Mouse (Mus musculus) MEL (cell line): Measurements from ENCODE around the gene Gm20441. TPM values are rescaled to one million over a fixed set of nuclear protein-coding genes. Genes with fewer than 3 reads are reported as not detected.

Experiments
- DNase-seq: peaks from one replicate; pipeline ENCODE4 v3.0.0; 2011; ENCODE audit warnings: low read depth, low spot score
- H3K27ac ChIP-seq: 2 replicates; pipeline ENCODE4 v1.5.1; 2012; ENCODE audit warnings: low read depth, mild to moderate bottlenecking, control low read depth, low read length, moderate library complexity; ENCODE audit not compliant: control insufficient read depth
- H3K27me3 ChIP-seq, 2 experiments: fragments of 150-350 bp in 1 of 2; sonication (generic) in 1 of 2; 2 replicates each; pipeline ENCODE4 v1.6.1; 2012; ENCODE audit warnings: low read length in 2 of 2, mild to moderate bottlenecking in 2 of 2, improper control_type of control experiment in 1 of 2, moderate library complexity in 1 of 2; ENCODE audit not compliant: insufficient read depth in 2 of 2, control insufficient read depth in 1 of 2
- H3K36me3 ChIP-seq, 2 experiments: 2 replicates each; pipeline ENCODE4 v1.6.1; 2012 to 2014; ENCODE audit warnings: low read length in 2 of 2, improper control_type of control experiment in 1 of 2, inconsistent platforms in 1 of 2, mild to moderate bottlenecking in 1 of 2; ENCODE audit not compliant: insufficient read depth in 2 of 2, control insufficient read depth in 1 of 2
- H3K4me1 ChIP-seq, 2 experiments: fragments of 150-350 bp in 1 of 2; sonication (generic) in 1 of 2; 2 replicates each; pipeline ENCODE4 v1.6.1; 2012; ENCODE audit warnings: low read length in 2 of 2, improper control_type of control experiment in 1 of 2, mild to moderate bottlenecking in 1 of 2; ENCODE audit not compliant: insufficient read depth in 2 of 2, control insufficient read depth in 1 of 2
- H3K4me3 ChIP-seq, 2 experiments: fragments of 150-350 bp in 1 of 2; sonication (generic) in 1 of 2; 2 replicates each; pipeline ENCODE4 v1.5.1; 2012; ENCODE audit warnings: low read depth in 2 of 2, low read length in 2 of 2, mild to moderate bottlenecking in 2 of 2, moderate library complexity in 2 of 2, control low read depth in 1 of 2, improper control_type of control experiment in 1 of 2; ENCODE audit not compliant: control insufficient read depth in 1 of 2, insufficient read depth in 1 of 2
- H3K79me2 ChIP-seq: 2 replicates; pipeline ENCODE4 v1.6.1; 2012; ENCODE audit warnings: mild to moderate bottlenecking, low read length, moderate library complexity; ENCODE audit not compliant: control insufficient read depth, poor library complexity, insufficient read depth
- H3K9ac ChIP-seq: 2 replicates; pipeline ENCODE4 v1.6.1; 2012; ENCODE audit warnings: low read depth, mild to moderate bottlenecking, control low read depth, low read length, moderate library complexity; ENCODE audit not compliant: control insufficient read depth, poor library complexity, severe bottlenecking
- H3K9me3 ChIP-seq: fragments of 150-350 bp; sonication (generic); replicated peaks from 2 replicates; pipeline ENCODE4 v1.6.1; 2012; ENCODE audit warnings: mild to moderate bottlenecking, low read length, improper control_type of control experiment, moderate library complexity; ENCODE audit not compliant: insufficient read depth
- CHD1 ChIP-seq: IDR thresholded peaks from 2 replicates; pipeline ENCODE4 v1.6.1; 2012; ENCODE audit warnings: low read depth, mild to moderate bottlenecking, inconsistent platforms, low read length, improper control_type of control experiment
- CHD2 ChIP-seq: IDR thresholded peaks from 2 replicates; pipeline ENCODE4 v1.6.1; 2011; ENCODE audit warnings: low read length, improper control_type of control experiment
- EP300 ChIP-seq, 2 experiments: IDR thresholded peaks; 2 replicates each; pipeline ENCODE4 v1.6.1; 2011; ENCODE audit warnings: improper control_type of control experiment in 2 of 2, low read length in 2 of 2, low read depth in 1 of 2, mild to moderate bottlenecking in 1 of 2
- GATA1 ChIP-seq: IDR thresholded peaks from 2 replicates; pipeline ENCODE4 v1.6.1; 2011; ENCODE audit warnings: low read depth, low read length, improper control_type of control experiment
- HCFC1 ChIP-seq: IDR thresholded peaks from 2 replicates; pipeline ENCODE4 v1.6.1; 2012; ENCODE audit warnings: low read depth, mild to moderate bottlenecking, inconsistent platforms, low read length, improper control_type of control experiment, moderate library complexity
- MAFK ChIP-seq: IDR thresholded peaks from 2 replicates; pipeline ENCODE4 v1.6.1; 2011; ENCODE audit warnings: low read depth, mild to moderate bottlenecking, low read length, improper control_type of control experiment, borderline replicate concordance
- MAX ChIP-seq: IDR thresholded peaks from 2 replicates; pipeline ENCODE4 v1.6.1; 2011; ENCODE audit warnings: low read length, improper control_type of control experiment
- MEF2A ChIP-seq: IDR thresholded peaks from 2 replicates; pipeline ENCODE4 v1.6.1; 2014; ENCODE audit warnings: low read depth, mild to moderate bottlenecking, inconsistent platforms, low read length, improper control_type of control experiment; ENCODE audit not compliant: poor library complexity, insufficient replicate concordance, severe bottlenecking; ENCODE audit errors: extremely low read depth
- MXI1 ChIP-seq: IDR thresholded peaks from 2 replicates; pipeline ENCODE4 v1.6.1; 2011; ENCODE audit warnings: mild to moderate bottlenecking, low read depth, low read length, improper control_type of control experiment
- MYB ChIP-seq: IDR thresholded peaks from 2 replicates; pipeline ENCODE4 v1.6.1; 2011; ENCODE audit warnings: mild to moderate bottlenecking, low read depth, low read length, improper control_type of control experiment
- NELFE ChIP-seq: IDR thresholded peaks from 2 replicates; pipeline ENCODE4 v1.6.1; 2011; ENCODE audit warnings: low read depth, low read length, improper control_type of control experiment
- POLR2A ChIP-seq, 2 experiments: IDR thresholded peaks; 2 replicates each; pipeline ENCODE4 v1.6.1; 2011 to 2012; ENCODE audit warnings: low read length in 2 of 2, mild to moderate bottlenecking in 2 of 2, control low read depth in 1 of 2, improper control_type of control experiment in 1 of 2, low read depth in 1 of 2, moderate library complexity in 1 of 2; ENCODE audit not compliant: control insufficient read depth in 1 of 2, insufficient read depth in 1 of 2, poor library complexity in 1 of 2
- POLR2AphosphoS2 ChIP-seq: IDR thresholded peaks from 2 replicates; pipeline ENCODE4 v1.6.1; 2011; ENCODE audit warnings: low read length, improper control_type of control experiment
- POLR2AphosphoS5 ChIP-seq: IDR thresholded peaks from 2 replicates; pipeline ENCODE4 v1.6.1; 2012; ENCODE audit warnings: low read depth, borderline replicate concordance, mild to moderate bottlenecking, inconsistent platforms, low read length, moderate library complexity, mixed read lengths
- RAD21 ChIP-seq: IDR thresholded peaks from 2 replicates; pipeline ENCODE4 v1.6.1; 2011; ENCODE audit warnings: mild to moderate bottlenecking, low read depth, low read length, improper control_type of control experiment
- RCOR1 ChIP-seq: IDR thresholded peaks from 2 replicates; pipeline ENCODE4 v1.6.1; 2012; ENCODE audit warnings: low read depth, mild to moderate bottlenecking, inconsistent platforms, low read length, improper control_type of control experiment
- TCF12 ChIP-seq: IDR thresholded peaks from 2 replicates; pipeline ENCODE4 v1.6.1; 2014; ENCODE audit warnings: low read depth, mild to moderate bottlenecking, inconsistent platforms, low read length, improper control_type of control experiment, moderate library complexity
- UBTF ChIP-seq: IDR thresholded peaks from 2 replicates; pipeline ENCODE4 v1.6.1; 2012; ENCODE audit warnings: low read depth, mild to moderate bottlenecking, inconsistent platforms, low read length, improper control_type of control experiment, moderate library complexity, borderline replicate concordance; ENCODE audit not compliant: insufficient read depth
- USF2 ChIP-seq, 2 experiments: IDR thresholded peaks; 2 replicates each; pipeline ENCODE4 v1.6.1; 2011 to 2012; ENCODE audit warnings: improper control_type of control experiment in 2 of 2, low read length in 2 of 2, borderline replicate concordance in 1 of 2, inconsistent platforms in 1 of 2, low read depth in 1 of 2, mild to moderate bottlenecking in 1 of 2; ENCODE audit not compliant: insufficient read depth in 1 of 2
- ZC3H11A ChIP-seq: IDR thresholded peaks from 2 replicates; pipeline ENCODE4 v1.6.1; 2012; ENCODE audit warnings: low read depth, mild to moderate bottlenecking, inconsistent platforms, low read length, improper control_type of control experiment
- ZMIZ1 ChIP-seq: IDR thresholded peaks from 2 replicates; pipeline ENCODE4 v1.6.1; 2012; ENCODE audit warnings: low read depth, mild to moderate bottlenecking, inconsistent platforms, low read length, improper control_type of control experiment, moderate library complexity
- ZNF384 ChIP-seq: IDR thresholded peaks from 2 replicates; pipeline ENCODE4 v1.6.1; 2012; ENCODE audit warnings: low read depth, mild to moderate bottlenecking, inconsistent platforms, low read length, improper control_type of control experiment
- polyA plus RNA-seq, 2 experiments: library from polyadenylated mRNA; stranded (reverse) in 1 of 2; unstranded in 1 of 2; fragments of >175 nt in 1 of 2; fragments of >200 nt in 1 of 2; gene quantifications; 2 replicates each; pipeline versions ENCODE4 v1.2.1 to v1.2.4; 2012; ENCODE audit warnings: low replicate concordance in 2 of 2, low read depth in 1 of 2; ENCODE audit not compliant: insufficient read length in 2 of 2, insufficient read depth in 1 of 2, missing spikeins in 1 of 2
- total RNA-seq: library from RNA; depleted of rRNA; stranded (reverse); fragments of 300-350 nt; gene quantifications from 2 replicates; pipeline ENCODE4 v1.2.3, GENCODE M21; 2012

Gm20441 gene
- total and polyA plus RNA-seq, 3 experiments = not detected

GRCm38 (mm10) chr10:75829529-75830274 lies 48.9 kb upstream of the Gm20441 start (continued):
- TF ChIP-seq HCFC1 (no peak), RCOR1 (0 out of 2 replicates have a peak, but pooled peaks have one; percentile 37), POLR2A (IDR thresholded peaks at IDR 0.05; ENCODE audit: control insufficient read depth in 1 of 2, insufficient read depth in 1 of 2, low read depth in 1 of 2, low read length in 2 of 2, poor library complexity in 1 of 2) (peak in 1 of 2 experiments; percentile 89; a peak in 3 of 4 replicates), CHD1 (no peak), UBTF (no peak), EP300 (IDR thresholded peaks at IDR 0.05; ENCODE audit: low read depth in 1 of 2, low read length in 2 of 2) (peak; percentile 64 to 73), ZMIZ1 (peak; percentile 82), GATA1 (peak; percentile 64), MAX (no peak), MYB (no peak)

DNA sequence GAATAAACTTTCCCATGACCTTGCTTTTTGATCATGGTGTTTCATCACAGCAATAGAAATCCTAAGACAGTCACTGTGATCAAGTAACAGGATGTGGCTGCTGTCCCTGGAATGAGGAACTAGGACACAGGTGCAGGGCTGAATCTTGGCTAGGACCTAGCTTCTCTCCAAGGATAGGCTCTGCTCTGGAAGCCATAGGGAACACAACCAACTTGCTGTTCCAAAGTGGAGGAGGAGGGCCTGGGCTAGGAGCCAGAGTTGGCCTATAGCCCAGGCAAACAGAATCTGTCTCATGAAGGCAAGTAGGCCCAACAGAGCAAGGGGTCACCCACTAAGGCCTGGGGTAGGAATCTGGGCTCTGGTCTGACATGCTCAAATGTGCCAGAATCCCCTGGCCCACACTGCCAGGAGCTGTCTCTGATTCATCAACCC lies 47.8 kb upstream of the Gm20441 start:
- no peaks in the 10 kb centered on the region for H3K79me2 ChIP-seq
- no peaks in the 10 kb centered on the region for H3K9me3 ChIP-seq
- H3K4me3 ChIP-seq = no peak overlapping the region
- DNase-seq = peak; percentile 65
- H3K4me1 ChIP-seq = peaks cover 3 to 43% of the 10 kb centered on the region in 2 experiments
- peak overlapping the region; percentile 43; the same call in 1 of the 2 replicates for H3K27ac ChIP-seq
- TF ChIP-seq POLR2A (IDR thresholded peaks at IDR 0.05; ENCODE audit: control insufficient read depth in 1 of 2, insufficient read depth in 1 of 2, low read depth in 1 of 2, low read length in 2 of 2, poor library complexity in 1 of 2) = no peak
- no peak for TF ChIP-seq USF2 (IDR thresholded peaks at IDR 0.05; ENCODE audit: borderline replicate concordance in 1 of 2, insufficient read depth in 1 of 2, low read depth in 1 of 2, low read length in 2 of 2)
- no peak for TF ChIP-seq MXI1
- no peak for TF ChIP-seq HCFC1
- TF ChIP-seq MYB = no peak
- no peak for TF ChIP-seq NELFE
- TF ChIP-seq MAFK = no peak
- no peak for TF ChIP-seq MEF2A
- TF ChIP-seq RAD21 = no peak
- no peak for TF ChIP-seq ZC3H11A
- TF ChIP-seq CHD2 = no peak
- no peak for TF ChIP-seq POLR2AphosphoS2
- no peak for TF ChIP-seq TCF12
- TF ChIP-seq POLR2AphosphoS5 = no peak
- no peak for TF ChIP-seq ZNF384
- TF ChIP-seq, all 39 proteins: peak for 0
- H3K9ac ChIP-seq = no peak overlapping the region
- H3K27me3 ChIP-seq = no peaks in the 10 kb centered on the region
- H3K36me3 ChIP-seq = peaks cover 0 to 36% of the 10 kb centered on the region in 2 experiments; a peak in 2 of 4 replicates
